Mouse (Mus musculus): ENCODE measurements around the gene Kcnk7.

GRCm38 (mm10) chr19:5664669-5665257, 39.4 kb upstream of the Kcnk7 start:
- no peak for TF ChIP-seq CTCF (IDR thresholded peaks at IDR 0.05; ENCODE audit: low read depth)
- TF ChIP-seq EP300 (IDR thresholded peaks at IDR 0.05; ENCODE audit: low read depth): no peak
